Mouse (Mus musculus) small intestine, adult 10 weeks (tissue): ENCODE measurements around the gene Sash3. TPM values are rescaled to one million over a fixed set of nuclear protein-coding genes. Genes with fewer than 3 reads are reported as not detected.

Experiments used
- polyA plus RNA-seq: library from polyadenylated mRNA; stranded (reverse); fragments of 350-450 nt; fragmentation: Illumina TruSeq; extraction: RNeasy Lipid Tissue Mini Kit (QIAGEN cat#74804); gene quantifications from one replicate; pipeline ENCODE4 v1.2.3, GENCODE M21; 2014; ENCODE audit warnings: low replicate concordance

The Sash3 gene
- 2.2 TPM for polyA plus RNA-seq

DNA sequence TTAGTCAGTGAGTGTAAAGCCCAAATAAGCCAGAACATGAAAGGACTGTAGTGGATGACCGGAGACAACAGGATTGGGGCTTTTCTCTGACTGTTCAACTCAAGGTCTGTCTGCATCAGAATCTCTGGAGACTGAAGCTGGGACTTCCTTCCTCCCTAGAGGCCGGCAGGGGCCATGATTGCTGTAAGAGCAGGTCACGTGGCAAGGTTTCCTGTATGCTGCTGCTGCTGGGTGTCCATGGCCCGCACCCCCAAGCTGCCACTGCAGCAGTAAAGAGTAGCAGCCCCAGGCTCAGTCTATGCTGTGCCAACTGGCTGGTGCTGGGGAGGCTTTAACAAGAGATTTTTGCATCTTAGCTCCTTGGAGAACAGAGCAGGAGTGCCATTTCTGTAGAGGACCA, at the start of gene Sash3:
Sash3 (plus strand) TSS at position 175 of the 400 bp plus-strand sequence.

GRCm38 (mm10) chrX:48108394-48109315, 37.6 kb upstream of the Sash3 start, which contains the start of gene Xpnpep2:
Gene Xpnpep2, plus strand, starts transcription at chrX:48108725.

GRCm38 (mm10) chrX:48208519-48209185, 62.4 kb downstream of the Sash3 start, which contains the start of gene Zdhhc9:
Gene Zdhhc9, minus strand, starts transcription at chrX:48208878.

Other genes starting within 250 kb of the Sash3 start
- 17.2 TPM for gene Ocrl, start 234.0 kb upstream of the Sash3 start, polyA plus RNA-seq
- gene Apln, start 111.6 kb upstream of the Sash3 start, polyA plus RNA-seq = 0.59 TPM
- gene Xpnpep2, start 37.7 kb upstream of the Sash3 start, polyA plus RNA-seq = 13.3 TPM
- gene Zdhhc9, start 62.4 kb downstream of the Sash3 start, polyA plus RNA-seq = 92.3 TPM
- 14.0 TPM for gene Utp14a, start 110.4 kb downstream of the Sash3 start, polyA plus RNA-seq
- 1.0 TPM for gene Bcorl1, start 194.9 kb downstream of the Sash3 start, polyA plus RNA-seq